Mouse (Mus musculus) megakaryocyte, embryonic 14.5 days (primary cell): Measurements from ENCODE around the gene Atf7ip.

ENCODE experiments used
- FLI1 ChIP-seq: IDR thresholded peaks from 2 replicates; pipeline ENCODE4 v1.6.1; 2012; ENCODE audit warnings: low read length, inconsistent platforms, mixed read lengths
- GATA1 ChIP-seq: IDR thresholded peaks from 3 replicates; pipeline ENCODE4 v1.6.1; 2012; ENCODE audit warnings: mixed read lengths, low read length, inconsistent platforms, borderline replicate concordance

GRCm38 (mm10) chr6:136541350-136541749 lies 35.4 kb downstream of the Atf7ip start:
- no peak for TF ChIP-seq GATA1
- no peak for TF ChIP-seq FLI1
